Mouse (Mus musculus) E14TG2a.4 (cell line): ENCODE results near the gene Hoxd4.

Experiments
- CTCF ChIP-seq: conservative IDR thresholded peaks from 2 replicates; pipeline ENCODE4 v1.5.1; 2014; ENCODE audit warnings: low read length
- NANOG ChIP-seq: IDR thresholded peaks from 2 replicates; pipeline ENCODE4 v1.6.1; 2014; ENCODE audit warnings: borderline replicate concordance, low read length, mixed read lengths

DNA sequence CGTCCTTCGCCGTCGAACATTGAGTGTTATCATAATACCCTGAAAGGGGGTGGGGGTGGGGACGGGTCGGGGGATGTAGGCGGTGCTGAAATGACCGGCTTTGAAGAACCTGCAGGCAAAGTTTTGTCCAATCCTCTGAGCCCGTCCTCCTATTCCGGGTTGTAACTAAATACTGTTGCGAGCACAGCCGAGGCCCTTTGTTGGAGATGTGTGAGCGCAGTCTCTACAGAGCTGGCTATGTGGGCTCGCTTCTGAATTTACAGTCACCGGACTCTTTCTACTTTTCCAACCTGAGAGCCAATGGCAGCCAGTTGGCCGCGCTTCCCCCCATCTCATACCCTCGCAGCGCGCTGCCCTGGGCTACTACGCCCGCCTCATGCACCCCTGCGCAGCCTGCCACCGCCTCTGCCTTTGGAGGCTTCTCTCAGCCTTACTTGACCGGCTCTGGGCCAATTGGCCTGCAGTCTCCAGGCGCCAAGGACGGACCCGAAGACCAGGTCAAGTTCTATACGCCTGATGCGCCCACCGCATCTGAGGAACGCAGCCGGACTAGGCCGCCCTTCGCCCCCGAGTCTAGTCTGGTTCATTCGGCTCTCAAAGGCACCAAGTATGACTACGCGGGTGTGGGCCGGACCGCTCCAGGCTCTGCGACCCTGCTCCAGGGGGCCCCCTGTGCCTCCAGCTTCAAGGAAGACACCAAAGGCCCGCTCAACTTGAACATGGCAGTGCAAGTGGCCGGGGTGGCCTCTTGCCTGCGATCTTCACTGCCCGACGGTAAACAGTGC, 36.7 kb upstream of the Hoxd4 start, which contains the start of gene Hoxd12:
- TF ChIP-seq CTCF, result no peak
- no peak for TF ChIP-seq NANOG
